Mouse (Mus musculus) 416B (cell line): ENCODE data around the gene Wfdc2.
A peak's percentile ranks its signal among the peaks of the same experiment; 100 is the strongest.

ENCODE experiments used
- DNase-seq: peaks from one replicate; pipeline ENCODE4 v3.0.0; 2011; ENCODE audit warnings: low read depth

Wfdc2 gene

GRCm38 (mm10) chr2:164562391-164563188 lies at the start of gene Wfdc2:
Gene Wfdc2 (plus strand): TSS chr2:164562413.
- DNase-seq: no peak

DNA sequence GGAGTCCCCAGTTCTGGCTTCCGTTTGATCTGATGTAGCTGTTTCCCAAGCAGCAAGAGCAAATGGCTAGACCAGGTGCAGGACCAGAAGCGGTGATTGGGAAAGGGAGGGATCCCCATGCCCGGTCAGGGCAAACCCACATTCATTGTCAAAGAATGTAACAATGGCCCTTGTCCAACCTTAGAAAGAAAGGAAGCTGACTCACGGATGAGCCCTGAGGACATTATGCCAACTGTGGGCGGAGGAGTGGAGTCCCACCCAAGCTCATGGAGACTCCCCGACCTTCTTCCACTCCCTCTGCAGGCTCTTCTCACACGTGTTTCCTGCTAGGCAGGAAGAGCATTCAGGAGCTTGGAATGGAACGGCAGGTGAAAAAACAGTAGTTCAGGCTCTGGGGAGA lies 48.8 kb upstream of the Wfdc2 start:
- peak; percentile 68 for DNase-seq

GRCm38 (mm10) chr2:164514916-164515315 lies 47.3 kb upstream of the Wfdc2 start:
- no peak for DNase-seq

DNA sequence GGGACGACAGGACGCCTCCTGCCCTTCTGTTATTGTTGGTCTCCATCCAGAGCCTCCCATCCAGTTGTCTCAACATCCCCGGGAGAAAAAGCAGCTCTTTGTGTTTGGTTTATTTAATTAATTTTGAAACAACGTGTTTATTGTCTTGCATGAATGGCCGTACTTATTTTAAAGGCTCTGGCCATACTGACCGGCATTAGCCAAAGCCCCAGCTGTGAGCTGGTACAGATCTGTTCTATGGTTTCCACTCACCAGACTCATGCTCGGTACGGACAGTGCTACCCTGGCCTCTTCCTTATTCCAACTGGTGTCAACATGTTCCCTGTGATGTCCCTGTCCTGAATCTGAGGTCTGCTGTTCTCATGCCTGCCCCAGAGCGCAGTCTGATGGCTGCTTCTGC lies 46.3 kb upstream of the Wfdc2 start:
- no peak for DNase-seq

DNA sequence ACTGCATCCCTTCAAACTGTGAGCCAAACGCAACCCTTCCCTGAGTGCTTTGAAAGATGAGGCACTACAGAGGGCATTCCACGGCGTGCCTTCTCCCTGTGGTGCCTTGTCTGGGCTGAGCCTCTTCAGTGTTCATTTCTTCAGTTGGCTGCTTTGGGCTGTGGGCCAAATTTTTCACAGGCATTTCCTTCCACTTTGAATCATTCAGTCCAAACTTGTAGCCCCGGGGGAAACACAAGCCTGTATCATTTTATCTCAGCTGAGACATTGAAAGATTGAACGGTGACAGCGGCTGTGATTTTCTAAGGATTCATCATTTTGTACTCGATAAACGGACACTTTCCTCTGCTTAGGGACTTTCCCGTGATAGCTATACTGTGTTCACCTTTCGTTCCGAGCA lies 45.6 kb upstream of the Wfdc2 start:
- DNase-seq: peak; percentile 55

- peak; percentile 68 for DNase-seq
Observed at GRCm38 (mm10) chr2:164517485-164518221, 44.6 kb upstream of the Wfdc2 start.

GRCm38 (mm10) chr2:164518266-164519170 lies 43.7 kb upstream of the Wfdc2 start:
- no peak for DNase-seq

DNA sequence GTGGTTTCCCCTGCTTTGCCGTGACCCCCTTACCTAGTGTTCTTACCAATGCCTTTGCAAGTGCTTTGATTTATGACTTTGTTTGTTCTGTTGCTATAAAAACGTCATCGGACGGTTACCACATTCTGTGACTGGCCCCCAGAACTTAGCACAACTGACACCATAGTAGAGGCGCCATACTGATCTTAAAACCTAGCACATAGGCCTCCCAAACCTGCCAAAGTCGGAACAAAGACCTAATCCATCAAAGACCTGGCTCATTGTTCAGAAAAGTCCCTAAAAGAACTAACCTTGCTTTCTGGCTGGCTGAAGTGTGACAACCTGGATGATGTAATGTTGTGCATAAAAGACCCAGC lies 43.1 kb upstream of the Wfdc2 start:
- no peak for DNase-seq

DNA sequence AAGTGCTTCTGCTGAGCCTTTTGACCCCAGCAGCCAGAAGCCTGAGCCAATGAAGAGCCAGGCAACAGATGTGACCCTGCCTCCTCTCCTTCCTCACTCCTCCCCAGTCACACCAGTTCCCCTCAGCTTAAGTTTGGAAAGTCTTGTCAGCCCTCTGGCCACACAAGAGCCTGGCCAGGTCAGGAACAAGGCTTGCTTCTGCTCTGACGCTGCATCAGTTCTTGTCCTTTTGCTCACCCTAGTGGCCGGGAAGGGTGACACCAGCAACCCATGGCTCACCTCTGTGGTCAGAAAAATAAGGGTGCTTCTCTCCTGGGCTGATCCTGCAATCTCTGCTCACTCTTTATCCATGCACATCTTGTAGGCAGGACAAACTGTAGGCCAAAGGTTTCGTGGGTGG lies 41.4 kb upstream of the Wfdc2 start:
- peak; percentile 82 for DNase-seq

GRCm38 (mm10) chr2:164521841-164522240 lies 40.4 kb upstream of the Wfdc2 start:
- peak; percentile 99 for DNase-seq

- DNase-seq: peak; percentile 80
Observed at GRCm38 (mm10) chr2:164522280-164522679, 39.9 kb upstream of the Wfdc2 start.

GRCm38 (mm10) chr2:164523301-164523773 lies 38.9 kb upstream of the Wfdc2 start:
- no peak for DNase-seq

DNA sequence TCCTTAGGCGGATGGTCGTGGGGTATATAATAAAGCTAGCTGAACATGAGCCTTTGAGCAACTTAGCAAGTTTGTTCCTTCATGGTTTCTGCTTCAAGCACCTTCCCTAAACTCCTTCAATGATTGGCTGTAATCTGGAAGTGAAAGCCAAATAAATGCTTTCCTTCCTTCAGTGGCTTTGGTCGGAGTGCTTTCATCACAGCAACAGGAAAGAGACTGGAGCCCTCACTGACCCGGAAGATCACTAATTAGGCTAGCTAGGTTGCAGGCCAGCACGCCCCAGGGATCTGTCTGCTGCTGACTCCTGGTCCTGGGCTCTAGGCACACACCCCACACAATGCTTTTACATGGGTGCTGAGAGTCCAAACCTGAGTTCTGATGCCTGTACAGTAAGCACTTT lies 33.7 kb upstream of the Wfdc2 start:
- peak; percentile 26 for DNase-seq

DNA sequence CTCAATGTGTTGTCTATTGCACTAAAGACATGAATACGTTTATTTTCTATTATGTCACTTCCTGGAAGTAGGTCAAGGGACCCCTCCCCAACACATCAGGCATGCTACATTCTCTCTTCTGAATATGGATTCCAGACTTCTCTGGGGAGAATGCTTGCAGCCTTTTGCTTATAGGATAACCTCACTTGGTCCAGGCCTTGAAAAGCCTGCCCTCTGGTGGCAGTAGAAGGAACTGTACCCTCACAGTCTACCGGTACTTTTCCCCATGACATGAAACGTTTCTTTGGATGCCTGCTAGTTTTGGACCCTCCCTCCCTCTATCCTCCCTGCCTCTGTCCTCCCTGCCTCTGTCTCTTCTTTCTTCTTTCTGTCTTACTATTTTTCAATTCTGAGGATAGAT lies 31.0 kb upstream of the Wfdc2 start:
- peak; percentile 71 for DNase-seq

DNA sequence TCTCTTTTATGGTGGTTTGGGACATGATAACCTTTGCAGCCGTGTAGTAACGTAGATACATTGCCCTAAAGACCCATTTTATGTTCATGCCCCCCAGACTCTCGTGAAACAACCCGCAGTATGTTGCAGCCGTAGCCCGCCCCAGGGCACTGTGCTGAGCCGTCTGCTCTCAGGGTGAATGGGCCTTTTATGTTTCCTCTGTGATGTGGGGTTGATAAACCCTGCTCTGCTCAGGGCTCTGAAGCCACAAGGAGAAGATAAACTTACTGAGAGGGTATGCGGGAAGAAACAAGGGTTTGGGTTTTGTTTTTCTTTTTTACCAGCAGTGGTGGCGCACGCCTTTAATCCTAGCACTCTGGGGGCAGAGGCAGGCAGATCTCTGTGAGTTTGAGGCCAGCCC lies 27.9 kb upstream of the Wfdc2 start:
- no peak for DNase-seq

DNA sequence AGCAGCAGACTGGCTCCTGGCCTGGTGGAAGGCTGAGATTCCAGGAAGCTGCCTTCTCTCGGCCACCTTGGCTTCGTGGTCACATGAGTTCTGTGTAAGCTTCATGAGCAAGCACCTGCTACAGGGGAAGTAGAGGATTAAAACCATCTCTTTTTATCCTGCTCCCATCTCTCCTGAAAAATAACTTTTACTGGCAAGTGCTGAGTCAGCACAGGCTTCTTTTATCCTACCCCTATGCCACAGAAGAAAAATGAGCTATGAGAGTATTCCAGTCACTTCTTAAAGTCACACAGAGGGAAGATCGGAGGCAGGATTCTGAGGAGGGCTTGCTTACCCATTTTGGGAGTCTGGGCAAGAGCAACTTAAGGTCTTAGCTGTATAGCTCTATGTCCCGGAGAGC lies 25.2 kb upstream of the Wfdc2 start:
- no peak for DNase-seq

GRCm38 (mm10) chr2:164540652-164541427 lies 21.4 kb upstream of the Wfdc2 start:
- no peak for DNase-seq

DNA sequence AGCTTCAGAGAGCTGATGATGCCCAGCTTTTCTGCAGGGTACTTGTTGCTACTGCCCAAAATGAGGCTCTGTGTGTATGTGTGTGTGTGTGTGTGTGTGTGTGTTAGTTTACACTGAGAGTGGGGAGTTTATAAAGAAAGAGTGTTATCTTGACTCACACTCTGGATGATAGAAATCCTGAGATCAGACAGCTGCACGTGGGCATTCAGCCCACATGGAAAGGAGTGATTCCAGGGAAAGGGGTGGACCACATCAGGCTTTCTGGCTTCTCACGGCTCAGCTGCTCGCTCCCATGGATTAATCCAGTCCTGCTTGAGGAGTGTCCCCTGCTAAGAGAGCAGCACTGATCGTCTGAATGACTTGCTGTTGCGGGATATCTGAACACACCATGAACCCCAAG lies 20.1 kb upstream of the Wfdc2 start:
- DNase-seq: no peak

GRCm38 (mm10) chr2:164542598-164542997 lies 19.6 kb upstream of the Wfdc2 start:
- no peak for DNase-seq

DNA sequence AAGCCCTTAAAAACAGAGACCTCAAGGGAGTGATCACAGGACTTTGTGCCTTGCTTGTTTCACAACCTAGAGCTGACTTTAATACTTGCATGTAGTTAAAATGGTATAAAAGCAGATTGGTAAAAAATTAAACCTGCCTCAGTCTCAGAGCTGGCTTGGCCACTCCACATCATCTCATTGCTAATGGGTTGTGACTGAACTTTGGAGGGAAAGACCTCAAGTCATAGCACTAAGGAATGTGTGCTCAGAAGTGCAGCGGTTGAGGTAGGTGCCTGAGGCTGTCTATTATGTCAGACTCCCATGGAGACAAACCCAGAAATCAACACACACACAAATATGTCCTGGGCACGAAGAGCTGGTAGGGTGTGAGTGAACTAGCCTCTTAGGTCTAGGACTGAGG lies 18.5 kb upstream of the Wfdc2 start:
- DNase-seq: no peak

DNA sequence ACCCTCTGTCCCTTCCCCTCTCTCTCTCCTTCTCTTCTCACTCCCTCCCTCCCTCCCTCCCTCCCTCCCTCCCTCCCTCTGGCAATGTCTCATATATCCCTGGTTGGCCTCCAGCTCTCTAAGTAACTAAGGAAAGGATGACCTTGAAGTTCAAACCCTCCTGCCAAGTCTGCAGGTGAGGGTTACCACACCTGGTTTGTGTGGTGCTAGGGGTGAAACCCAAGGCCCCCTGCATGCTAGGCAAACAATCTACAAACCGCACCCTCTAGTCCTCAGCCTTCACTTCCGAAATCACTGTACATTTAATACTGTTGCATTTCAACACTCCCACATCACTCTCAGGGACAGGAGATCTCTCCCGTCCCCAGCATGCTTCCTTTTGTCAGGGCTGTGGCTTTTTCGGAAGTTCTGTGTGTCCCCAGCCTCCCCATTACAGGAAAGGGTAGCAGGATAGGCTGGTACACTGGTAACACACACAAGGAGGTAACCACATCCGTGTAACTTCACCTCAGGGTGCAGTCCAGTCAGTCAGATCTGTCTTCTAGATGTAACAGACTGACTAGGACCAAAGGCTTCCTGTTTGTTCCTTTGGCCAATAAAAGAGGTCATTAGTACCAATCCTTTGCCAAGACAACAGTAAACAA lies 17.6 kb upstream of the Wfdc2 start:
- peak; percentile 97 for DNase-seq
